Mouse (Mus musculus): Measurements from ENCODE around the gene Dnaic2.

Gene Dnaic2

GRCm38 (mm10) chr11:114726965-114727825 lies at the start of gene Dnaic2:
Gene Dnaic2 (plus strand): TSS chr11:114727408.
- peak; percentile 58 for DNase-seq (ENCODE audit: low read depth, low spot score)

DNA sequence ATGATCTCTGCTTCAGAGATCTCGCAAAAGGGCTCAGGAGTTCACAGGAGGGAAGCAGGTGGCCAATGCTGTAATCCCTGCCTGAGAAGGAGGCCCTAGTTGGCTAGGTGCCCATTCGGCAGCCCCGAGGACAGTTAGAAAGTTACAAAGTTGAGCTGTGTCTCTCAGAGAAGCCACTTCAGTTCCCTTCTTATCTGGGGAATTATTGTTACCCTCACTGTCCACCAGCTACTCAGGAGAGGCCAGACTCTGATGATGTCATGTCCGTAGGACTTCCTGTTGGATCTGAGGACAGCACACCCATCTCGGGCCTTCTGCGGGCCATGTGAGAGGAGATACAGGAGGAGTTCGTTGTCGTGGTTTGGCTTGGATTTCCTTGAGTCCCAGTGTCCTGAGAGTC lies 47.6 kb upstream of the Dnaic2 start:
- DNase-seq (ENCODE audit: low read depth, low spot score) = no peak

DNA sequence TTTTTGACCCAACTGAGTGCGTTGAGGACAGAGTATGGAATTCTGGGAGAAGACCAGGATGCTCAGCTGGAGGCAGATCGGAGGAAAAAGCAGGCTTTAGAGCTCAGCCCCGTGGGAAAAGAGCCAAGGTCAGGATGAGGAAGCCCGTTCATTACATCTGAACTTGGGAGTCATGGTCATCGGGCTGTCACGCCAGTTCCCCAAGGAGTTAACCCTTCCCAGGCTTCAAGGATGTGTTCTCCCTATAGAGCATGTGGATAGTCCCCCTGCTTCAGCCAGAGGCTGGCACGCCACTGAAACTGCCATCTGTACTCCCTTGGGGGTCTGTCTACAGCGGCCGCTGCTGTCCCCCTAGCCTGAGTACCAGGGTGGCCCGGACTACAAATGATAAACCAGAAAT lies 46.9 kb upstream of the Dnaic2 start:
- no peak for DNase-seq (ENCODE audit: low read depth, low spot score)

GRCm38 (mm10) chr11:114681054-114681453 lies 46.2 kb upstream of the Dnaic2 start:
- DNase-seq (ENCODE audit: low read depth, low spot score) = no peak

DNA sequence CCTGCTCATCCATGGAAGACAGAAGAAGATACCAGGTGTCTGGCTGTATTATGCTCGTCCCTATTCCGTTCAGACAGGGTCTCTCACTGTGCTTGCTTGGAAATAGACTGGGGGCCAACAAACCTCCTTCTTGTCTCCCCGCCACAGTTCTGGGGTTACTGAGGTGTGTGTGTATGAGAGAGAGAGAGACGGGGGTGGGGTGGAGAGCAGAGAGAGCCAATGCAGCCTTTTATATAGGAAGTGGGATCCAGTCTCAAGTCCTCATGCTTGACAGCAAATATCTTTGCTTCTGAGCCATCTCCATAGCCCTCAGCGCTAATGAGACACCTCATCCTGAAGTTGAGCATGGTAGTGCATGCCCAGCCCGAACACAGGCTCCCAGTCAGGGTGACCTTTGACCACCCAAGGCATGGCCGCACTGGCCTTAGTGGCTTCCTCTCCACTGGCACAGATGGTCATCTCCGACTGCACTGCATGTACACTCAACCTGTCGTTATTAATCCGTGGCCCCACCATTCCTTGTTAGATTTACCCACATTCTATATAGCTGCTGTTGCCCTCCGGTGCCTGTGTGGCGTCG lies 44.8 kb upstream of the Dnaic2 start:
- DNase-seq (ENCODE audit: low read depth, low spot score) = no peak

DNA sequence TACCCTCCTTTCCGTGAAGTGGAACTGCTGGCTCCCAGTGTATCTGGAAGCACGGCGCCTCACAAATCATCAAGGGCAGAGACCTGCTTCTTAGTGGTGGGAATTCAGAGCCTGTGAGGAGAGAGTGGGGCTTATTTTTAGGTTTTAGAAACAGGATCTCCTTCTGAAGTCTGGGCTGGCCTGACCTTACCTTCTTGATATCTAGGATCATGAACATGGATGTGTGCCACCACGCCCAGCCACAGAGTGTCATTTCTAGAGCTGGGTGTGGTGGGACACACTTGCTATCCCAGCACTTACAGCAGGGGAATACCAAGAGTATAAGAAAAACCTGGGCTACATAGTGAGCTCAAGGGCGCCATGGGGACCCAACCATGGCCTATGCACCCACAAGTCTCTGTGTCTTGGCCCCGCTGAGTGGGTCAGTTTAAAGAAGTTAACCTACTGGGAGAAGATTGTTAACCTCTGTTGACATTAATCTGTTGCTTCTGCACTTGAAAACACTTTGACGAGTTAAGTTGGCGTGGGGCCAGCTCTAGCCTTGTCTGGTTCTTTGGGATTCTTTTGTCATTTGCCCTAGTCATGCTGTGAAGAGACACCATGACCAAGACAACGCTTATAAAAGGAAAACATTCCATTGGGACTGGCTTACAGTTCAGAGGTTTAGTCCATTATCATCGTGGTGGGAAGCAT lies 44.0 kb upstream of the Dnaic2 start:
- no peak for DNase-seq (ENCODE audit: low read depth, low spot score)

DNA sequence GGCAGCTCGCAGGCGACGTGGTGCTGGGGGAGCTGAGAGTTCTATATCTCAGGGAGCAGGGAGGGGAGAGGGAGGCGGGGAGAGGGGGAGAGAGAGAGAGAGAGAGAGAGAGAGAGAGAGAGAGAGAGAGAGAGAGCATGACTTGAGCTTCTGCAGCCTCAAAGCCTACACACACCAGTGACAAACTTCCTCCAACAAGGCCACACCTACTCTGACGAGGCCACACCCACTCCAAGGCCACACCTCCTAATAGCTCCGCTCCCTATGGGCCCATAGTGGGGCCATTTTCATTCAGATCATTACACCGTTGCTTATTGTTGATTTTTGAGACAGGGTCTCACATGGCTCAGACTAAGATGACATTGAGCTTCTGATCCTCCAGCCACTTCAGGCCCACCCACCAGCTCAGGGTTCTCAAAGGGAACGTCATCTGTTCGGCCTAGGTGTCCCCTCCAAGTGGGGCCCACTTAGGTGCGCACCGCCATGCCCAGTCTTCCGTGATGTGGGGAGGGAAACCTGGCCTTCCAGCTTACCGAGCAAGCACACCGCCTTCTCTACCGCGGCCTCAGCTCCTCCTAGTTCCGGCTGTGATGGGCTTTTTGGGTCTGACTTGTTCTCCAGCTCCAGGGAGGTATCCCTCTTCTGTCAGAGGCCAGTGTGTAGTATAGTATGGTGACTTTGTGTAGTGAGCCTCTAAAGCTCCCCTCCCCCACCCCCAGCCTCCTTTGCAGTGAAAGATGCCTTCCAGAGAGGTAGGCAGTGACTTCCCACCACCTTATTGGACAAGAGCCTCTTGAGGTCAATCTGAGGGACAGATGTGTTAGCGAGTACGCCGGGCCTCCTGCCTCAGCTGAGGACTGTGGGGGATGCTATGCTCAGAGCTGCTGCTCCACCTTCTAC lies 43.2 kb upstream of the Dnaic2 start:
- DNase-seq (ENCODE audit: low read depth, low spot score) = no peak

- DNase-seq (ENCODE audit: low read depth, low spot score) = no peak
Measured at GRCm38 (mm10) chr11:114684627-114685373, 42.4 kb upstream of the Dnaic2 start.

GRCm38 (mm10) chr11:114685526-114686040 lies 41.6 kb upstream of the Dnaic2 start:
- no peak for DNase-seq (ENCODE audit: low read depth, low spot score)

- no peak for DNase-seq (ENCODE audit: low read depth, low spot score)
Measured at GRCm38 (mm10) chr11:114686221-114686959, 40.8 kb upstream of the Dnaic2 start.

DNA sequence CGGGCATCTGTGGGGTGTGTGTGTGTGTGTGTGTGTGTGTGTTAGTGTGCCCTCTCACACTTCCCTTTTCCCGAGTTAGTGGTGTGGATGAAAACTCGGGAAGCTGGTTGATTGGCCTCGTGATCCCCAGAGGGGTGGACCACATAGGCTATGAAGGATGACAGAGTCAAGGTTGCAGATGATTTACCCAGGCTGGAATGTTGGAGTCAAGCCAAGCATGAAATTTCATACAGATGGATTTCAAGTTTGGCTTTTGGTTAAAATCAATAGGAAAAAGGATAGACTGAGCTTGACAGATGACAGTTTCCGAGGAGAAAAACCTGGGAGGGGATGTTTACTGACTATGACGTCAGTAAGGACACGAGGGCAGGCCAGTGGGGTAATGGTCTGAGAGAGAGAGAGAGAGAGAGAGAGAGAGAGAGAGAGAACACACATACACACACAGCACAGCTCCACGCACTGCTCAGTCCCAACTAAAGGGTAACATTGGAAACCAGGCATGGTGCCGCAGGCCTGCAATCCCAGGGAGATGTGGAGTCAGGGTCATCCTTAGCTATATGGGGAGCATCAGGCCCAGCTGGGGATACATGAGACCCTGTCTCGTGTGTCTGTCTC lies 39.5 kb upstream of the Dnaic2 start:
- DNase-seq (ENCODE audit: low read depth, low spot score) = no peak

DNA sequence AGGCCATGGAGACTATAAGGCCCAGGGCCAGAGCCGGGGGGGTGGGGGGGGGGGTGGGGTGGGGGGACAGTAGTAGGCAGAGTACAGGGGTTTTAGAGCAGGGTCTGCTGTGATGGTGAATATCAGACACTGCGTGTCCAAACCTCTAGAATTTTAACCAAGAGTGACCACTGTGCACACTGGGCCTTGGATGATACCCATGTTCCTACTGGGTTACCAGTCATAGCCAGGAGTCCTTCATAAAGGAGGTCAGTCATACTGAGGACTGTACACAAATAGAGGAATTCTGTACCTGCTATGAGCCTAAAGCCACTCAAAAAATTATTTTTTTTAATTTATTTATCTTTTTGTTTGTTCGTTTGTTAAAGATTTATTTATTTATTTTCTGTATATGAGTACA lies 38.5 kb upstream of the Dnaic2 start:
- DNase-seq (ENCODE audit: low read depth, low spot score) = no peak

DNA sequence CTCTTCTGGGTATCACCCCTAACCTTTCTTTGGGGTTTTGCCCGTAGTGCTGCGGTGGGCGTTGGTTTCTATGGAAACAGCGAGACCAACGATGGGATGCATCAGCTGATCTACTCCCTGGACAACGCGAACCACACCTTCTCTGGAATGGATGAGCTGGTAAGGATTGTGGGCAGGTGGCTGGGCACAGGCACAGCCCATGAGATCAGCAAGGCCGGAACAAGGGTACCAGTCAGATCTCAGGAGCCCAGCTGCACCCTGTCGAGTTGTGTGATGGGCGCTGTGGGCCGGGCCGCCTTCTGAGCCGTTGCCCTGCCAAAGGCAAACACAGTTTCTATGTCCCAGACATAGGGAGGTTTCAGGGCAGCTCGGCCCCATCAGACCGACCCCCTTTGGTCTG lies 37.0 kb upstream of the Dnaic2 start:
- no peak for DNase-seq (ENCODE audit: low read depth, low spot score)

- DNase-seq (ENCODE audit: low read depth, low spot score) = no peak
Measured at GRCm38 (mm10) chr11:114691454-114692182, 35.6 kb upstream of the Dnaic2 start.

DNA sequence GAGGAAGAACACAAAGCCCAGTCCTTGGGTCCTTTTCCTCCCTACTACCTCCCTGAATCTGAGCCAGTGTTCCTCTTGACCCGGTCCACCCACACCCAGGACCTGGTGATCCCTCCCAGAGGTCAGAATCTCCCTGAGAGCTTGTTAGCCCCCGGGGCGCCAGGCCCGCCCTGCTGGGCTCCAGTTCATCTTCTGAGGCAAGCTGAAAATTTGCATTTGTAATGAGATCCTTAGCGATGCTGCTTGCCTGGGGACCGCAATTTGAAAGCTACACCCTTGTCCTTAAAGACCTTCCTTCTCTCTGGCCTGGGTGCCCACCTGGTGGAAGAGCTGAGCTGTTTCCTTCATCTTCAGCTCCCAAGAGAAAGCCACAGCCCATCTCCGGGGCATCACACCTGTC lies 34.6 kb upstream of the Dnaic2 start:
- no peak for DNase-seq (ENCODE audit: low read depth, low spot score)

- no peak for DNase-seq (ENCODE audit: low read depth, low spot score)
Measured at GRCm38 (mm10) chr11:114693456-114693855, 33.8 kb upstream of the Dnaic2 start.

GRCm38 (mm10) chr11:114694451-114694850 lies 32.8 kb upstream of the Dnaic2 start:
- no peak for DNase-seq (ENCODE audit: low read depth, low spot score)

GRCm38 (mm10) chr11:114698496-114698895 lies 28.7 kb upstream of the Dnaic2 start:
- DNase-seq (ENCODE audit: low read depth, low spot score) = no peak

DNA sequence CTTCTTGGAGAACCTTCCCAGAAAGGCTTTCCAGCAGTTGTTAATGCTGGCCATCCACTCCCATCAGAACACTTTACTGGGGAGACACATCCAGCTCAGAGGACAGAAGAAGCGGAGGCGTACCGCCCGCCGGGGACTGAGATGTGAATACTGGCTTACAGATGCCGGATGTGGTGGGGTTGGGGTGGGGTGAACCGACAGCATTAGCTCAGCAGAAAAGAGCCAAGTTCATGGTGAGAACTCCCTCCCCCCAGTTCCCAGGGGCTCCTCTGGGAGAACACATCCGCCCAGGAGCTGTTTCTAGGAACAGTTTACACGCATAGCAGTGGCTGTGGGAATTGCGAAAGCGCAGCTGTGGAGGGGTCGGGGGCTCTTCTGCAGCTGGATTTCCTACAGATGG lies 27.7 kb upstream of the Dnaic2 start:
- DNase-seq (ENCODE audit: low read depth, low spot score) = no peak
